Mouse (Mus musculus): ENCODE data around the gene Lypd6b. TPM values are rescaled to one million over a fixed set of nuclear protein-coding genes. Genes with fewer than 3 reads are reported as not detected.

The Lypd6b gene
- polyA plus RNA-seq, 1 experiment from 2014 or later: 18.7 TPM

DNA sequence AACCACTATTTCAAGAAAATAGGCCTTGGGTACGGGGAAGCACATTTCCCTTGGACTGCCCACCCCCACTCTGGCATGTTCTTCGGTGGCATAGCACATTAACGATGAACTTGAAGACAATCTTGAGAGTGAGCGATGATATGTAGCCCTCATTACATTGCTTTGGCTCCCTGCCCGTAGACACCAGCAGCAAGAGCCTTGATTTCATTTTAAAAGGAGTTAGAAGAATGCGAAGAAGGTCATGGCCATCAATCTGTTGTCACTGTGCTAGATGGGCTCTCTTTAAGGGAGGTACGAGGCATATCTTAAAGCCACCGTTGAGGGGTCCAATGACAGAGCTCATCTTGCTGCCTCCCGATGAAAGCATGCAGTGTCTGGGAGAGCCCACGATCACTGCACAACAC, 68.7 kb downstream of the Lypd6b start:
- Histone ChIP-seq H3K9me3 (no peaks in the 10 kb centered on the region), H3K27me3 (no peaks in the 10 kb centered on the region), H3K9ac (no peak overlapping the region), H3K27ac (no peak overlapping the region), H3K4me3 (no peak overlapping the region), H3K4me2 (no peak overlapping the region), H3K4me1 (no peaks in the 10 kb centered on the region; the same call in 1 of the 2 replicates), H3K36me3 (no peaks in the 10 kb centered on the region)
- 38% methylated on average over 10 of the region's 10 CpGs for WGBS
- no peak for ATAC-seq (ENCODE audit: insufficient number of reproducible peaks, low FRiP score, low TSS enrichment, low read depth)

DNA sequence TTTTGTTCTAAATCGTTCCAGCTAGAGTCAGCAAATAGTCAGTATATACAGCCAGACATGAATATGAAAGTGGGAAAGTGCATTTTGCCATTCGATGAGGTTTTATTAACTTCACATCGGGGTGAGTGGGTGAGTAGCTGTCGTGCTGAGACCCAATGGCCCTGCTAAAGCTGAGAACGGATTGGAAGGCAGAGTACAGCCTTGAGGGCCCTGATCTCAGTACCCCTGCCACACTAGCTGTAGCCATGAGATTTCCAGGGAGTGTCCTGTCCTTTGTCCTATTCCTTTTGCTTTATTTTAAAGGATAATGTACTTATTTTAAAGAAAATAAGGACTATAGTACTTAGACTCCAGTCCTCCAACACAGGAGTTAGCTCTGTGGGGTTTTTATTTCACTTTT, 69.1 kb downstream of the Lypd6b start:
- Histone ChIP-seq H3K9ac (no peak overlapping the region), H3K36me3 (no peaks in the 10 kb centered on the region), H3K4me3 (no peak overlapping the region), H3K4me1 (no peaks in the 10 kb centered on the region; the same call in 1 of the 2 replicates), H3K9me3 (no peaks in the 10 kb centered on the region), H3K27ac (no peak overlapping the region), H3K27me3 (no peaks in the 10 kb centered on the region), H3K4me2 (no peak overlapping the region)
- WGBS: 54% methylated on average over 5 of the region's 5 CpGs
- ATAC-seq (ENCODE audit: insufficient number of reproducible peaks, low FRiP score, low TSS enrichment, low read depth): no peak

DNA sequence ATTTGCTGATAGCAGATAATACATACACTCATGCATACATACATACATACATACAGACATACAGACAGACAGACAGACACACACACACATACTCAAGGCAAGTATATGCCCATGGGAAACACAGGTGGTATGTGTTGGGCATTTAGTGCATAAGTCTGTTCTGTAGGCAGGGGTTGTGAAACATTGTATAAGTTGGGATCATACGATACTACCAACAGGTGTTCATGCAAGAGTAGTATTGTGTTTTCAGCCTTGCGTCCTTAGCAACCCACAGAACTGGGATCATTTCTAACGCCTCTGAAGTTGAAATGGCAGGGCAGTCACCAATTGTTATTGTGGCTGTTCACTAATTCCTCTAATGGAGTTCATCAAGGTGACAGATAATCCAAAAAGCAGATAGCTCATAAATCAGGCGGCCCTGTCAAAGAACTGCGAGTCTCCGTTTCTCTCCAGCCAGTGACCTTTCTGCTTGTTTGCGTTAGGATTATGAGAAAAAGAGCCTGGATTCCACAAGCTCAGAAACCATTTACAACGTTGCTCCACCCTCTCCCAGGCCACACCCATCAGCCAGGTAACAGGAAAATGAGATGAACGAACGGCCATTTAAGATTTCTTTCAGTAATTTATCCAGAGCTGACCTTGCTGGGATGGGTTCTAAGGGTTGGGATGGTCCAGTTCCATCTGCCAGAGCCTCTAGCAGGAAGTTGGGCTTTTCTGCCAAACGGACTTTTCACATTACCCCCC, 72.9 kb downstream of the Lypd6b start:
- ATAC-seq (ENCODE audit: insufficient number of reproducible peaks, low FRiP score, low TSS enrichment, low read depth): no peak
- H3K36me3 ChIP-seq: no peaks in the 10 kb centered on the region
- no peaks in the 10 kb centered on the region for H3K27me3 ChIP-seq
- H3K4me2 ChIP-seq: no peak overlapping the region
- no peaks in the 10 kb centered on the region; the same call in 1 of the 2 replicates for H3K4me1 ChIP-seq
- H3K27ac ChIP-seq: no peak overlapping the region
- no peaks in the 10 kb centered on the region for H3K9me3 ChIP-seq
- WGBS: 36% methylated on average over 11 of the region's 11 CpGs
- H3K4me3 ChIP-seq: no peak overlapping the region
- H3K9ac ChIP-seq: no peak overlapping the region

DNA sequence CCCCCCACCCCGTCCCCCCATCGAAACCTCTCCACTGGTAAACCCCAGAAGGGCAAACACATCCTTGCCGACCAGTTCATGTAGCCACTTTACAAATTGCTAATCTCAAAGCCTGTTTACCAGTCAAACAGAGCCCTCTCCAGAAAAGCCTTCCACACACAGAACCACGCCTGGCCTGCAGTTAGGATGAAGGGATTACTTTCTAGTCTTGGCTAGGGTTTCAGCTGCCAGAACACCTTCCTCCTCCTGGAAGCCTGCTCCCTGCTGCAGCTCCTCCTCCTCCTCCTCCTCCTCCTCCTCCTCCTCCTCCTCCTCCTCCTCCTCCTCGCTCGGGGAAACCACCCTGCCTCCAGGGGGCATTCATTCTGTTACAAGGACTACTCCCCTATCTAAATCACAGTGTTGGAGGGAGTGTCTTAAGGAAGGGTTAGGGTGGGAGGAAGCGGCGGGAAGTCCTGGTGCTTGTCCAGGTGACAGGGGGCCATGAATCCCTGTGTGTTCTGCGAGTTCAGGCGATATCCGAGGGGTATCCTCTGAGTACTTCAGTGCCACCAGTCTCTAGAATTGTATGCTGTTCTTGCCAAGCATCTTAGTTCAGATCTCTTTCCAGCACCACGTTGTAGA, 73.6 kb downstream of the Lypd6b start:
- Histone ChIP-seq H3K4me3 (no peak overlapping the region), H3K27ac (no peak overlapping the region), H3K36me3 (no peaks in the 10 kb centered on the region), H3K27me3 (no peaks in the 10 kb centered on the region), H3K9ac (no peak overlapping the region), H3K4me1 (no peaks in the 10 kb centered on the region; the same call in 1 of the 2 replicates), H3K9me3 (no peaks in the 10 kb centered on the region), H3K4me2 (no peak overlapping the region)
- 22% methylated on average over 10 of the region's 12 CpGs for WGBS
- no peak for ATAC-seq (ENCODE audit: insufficient number of reproducible peaks, low FRiP score, low TSS enrichment, low read depth)

DNA sequence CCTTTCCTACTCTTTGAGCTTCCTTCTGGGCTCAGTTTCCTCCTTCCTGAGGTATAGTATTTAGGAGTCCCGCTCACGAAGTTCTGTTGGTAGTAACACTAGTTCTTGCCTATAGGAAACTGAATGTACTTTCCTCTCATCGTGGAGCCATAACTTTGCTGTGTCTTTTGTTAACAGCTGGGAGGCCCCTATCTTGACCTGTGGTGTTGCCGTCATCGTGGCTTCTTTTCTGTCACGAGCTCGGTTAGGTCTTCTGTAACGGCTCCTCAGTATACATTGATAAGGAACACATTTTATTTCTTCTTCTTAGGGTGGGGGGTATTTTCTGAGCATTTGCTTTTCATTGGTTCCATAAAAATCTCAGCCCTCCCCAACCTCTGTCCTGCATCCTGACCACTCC, 74.2 kb downstream of the Lypd6b start:
- ATAC-seq (ENCODE audit: insufficient number of reproducible peaks, low FRiP score, low TSS enrichment, low read depth): no peak
- H3K27ac ChIP-seq: no peak overlapping the region
- H3K9me3 ChIP-seq: no peaks in the 10 kb centered on the region
- no peaks in the 10 kb centered on the region for H3K27me3 ChIP-seq
- no peak overlapping the region for H3K4me2 ChIP-seq
- H3K4me1 ChIP-seq: no peaks in the 10 kb centered on the region
- WGBS: 66% methylated on average over 8 of the region's 8 CpGs
- no peak overlapping the region for H3K9ac ChIP-seq
- no peaks in the 10 kb centered on the region for H3K36me3 ChIP-seq
- no peak overlapping the region for H3K4me3 ChIP-seq

DNA sequence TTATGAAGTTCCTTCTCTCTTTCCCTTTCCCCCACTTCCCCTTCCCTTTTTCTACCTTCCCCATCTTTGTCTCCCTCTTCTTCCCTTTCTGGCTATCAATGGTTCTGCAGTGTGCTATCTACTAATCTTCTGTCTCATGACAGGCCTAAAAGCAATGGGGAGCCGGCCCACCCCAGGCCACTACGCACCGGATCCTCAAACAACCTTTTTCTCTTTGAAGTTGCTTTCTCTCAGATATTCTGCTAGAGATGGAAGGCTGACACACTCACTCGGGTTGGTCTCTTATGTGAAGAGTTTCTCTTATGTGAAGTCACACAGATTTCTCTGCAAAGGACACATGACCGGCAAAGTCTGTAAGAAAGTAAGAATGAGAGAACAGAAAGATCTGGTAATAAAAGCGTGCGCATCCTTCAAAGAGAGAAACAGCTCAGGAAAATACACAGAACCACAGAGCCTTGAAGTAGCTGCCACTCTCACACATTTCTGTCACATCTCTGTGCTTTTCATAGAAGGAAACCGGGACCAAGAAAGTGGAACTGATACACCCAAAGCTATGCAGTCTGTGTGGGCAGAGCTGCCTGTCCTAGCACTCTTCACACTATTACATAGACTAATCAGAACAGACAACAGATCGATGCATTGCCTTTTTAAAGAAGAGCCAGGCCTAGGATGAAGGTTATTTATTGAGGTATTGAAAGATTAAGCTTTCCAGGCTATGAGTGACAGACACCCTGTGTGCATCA, 80.8 kb downstream of the Lypd6b start:
- H3K4me1 ChIP-seq: no peaks in the 10 kb centered on the region; the same call in 1 of the 2 replicates
- H3K9ac ChIP-seq: no peak overlapping the region
- H3K36me3 ChIP-seq: no peaks in the 10 kb centered on the region
- WGBS: 88% methylated on average over 9 of the region's 9 CpGs
- no peaks in the 10 kb centered on the region for H3K9me3 ChIP-seq
- H3K27ac ChIP-seq: no peak overlapping the region
- no peak overlapping the region for H3K4me3 ChIP-seq
- no peaks in the 10 kb centered on the region for H3K27me3 ChIP-seq
- no peak for ATAC-seq (ENCODE audit: insufficient number of reproducible peaks, low FRiP score, low TSS enrichment, low read depth)
- no peak overlapping the region for H3K4me2 ChIP-seq

DNA sequence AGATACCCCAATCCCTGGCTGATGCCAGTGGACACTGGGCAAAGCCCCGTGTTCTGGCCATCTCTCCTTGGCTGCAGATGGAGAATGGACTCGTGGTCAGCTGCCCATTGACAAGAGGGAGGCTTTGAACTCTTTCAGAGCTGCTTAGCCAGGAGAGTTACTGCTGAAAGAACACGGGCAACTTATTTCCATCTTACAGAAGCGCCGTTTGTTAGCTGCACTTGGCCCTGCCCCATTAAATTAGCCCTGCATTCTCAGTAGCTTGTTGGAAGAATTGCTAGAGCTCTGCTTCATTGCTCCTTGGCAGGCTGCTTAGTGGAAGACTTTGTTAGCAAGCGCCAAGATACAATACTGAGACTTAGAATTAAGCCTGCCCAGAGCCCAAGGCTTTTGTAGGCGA, 81.6 kb downstream of the Lypd6b start:
- Histone ChIP-seq H3K9ac (no peak overlapping the region), H3K9me3 (no peaks in the 10 kb centered on the region), H3K4me2 (no peak overlapping the region), H3K27ac (no peak overlapping the region), H3K27me3 (no peaks in the 10 kb centered on the region), H3K4me1 (no peaks in the 10 kb centered on the region; the same call in 1 of the 2 replicates), H3K4me3 (no peak overlapping the region), H3K36me3 (no peaks in the 10 kb centered on the region)
- 68% methylated on average over 7 of the region's 7 CpGs for WGBS
- no peak for ATAC-seq (ENCODE audit: insufficient number of reproducible peaks, low FRiP score, low TSS enrichment, low read depth)

DNA sequence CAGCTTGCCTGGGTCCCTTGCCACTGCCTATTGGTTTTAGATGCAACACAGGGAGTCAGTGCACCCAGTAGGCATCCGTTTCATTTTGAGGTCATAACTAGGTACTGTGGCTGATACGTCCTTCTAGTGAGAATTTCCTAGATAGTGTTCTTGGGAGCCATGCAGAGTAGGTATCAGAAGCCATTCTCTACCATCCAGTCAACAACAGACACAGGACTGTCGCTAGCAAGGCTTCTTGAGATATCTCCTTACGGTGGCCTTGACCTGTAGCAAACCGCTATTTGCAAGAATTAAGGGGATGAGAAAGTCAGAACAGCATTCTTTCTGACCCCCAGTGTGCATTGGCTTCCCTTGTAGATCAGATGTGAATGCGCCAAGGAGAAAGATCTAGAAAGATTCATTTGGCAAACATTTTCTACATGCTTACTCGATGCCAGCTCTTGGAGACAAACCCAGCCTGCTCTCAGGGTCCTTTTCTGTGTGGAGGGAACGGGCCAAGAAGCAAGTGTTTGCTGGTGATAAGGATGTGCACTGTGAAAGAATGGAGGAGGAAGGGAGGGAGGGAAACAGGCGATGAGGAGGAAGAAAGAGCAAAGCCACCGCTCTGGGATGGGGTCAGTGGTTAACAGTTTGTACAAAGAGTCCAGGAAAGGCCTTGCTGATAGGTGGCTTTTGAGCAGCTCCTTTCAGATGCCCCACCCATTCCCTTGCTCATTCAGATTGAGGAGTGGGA, 82.5 kb downstream of the Lypd6b start:
- Histone ChIP-seq H3K36me3 (no peaks in the 10 kb centered on the region), H3K9ac (no peak overlapping the region), H3K27me3 (no peaks in the 10 kb centered on the region), H3K27ac (no peak overlapping the region), H3K4me1 (no peaks in the 10 kb centered on the region; the same call in 1 of the 2 replicates), H3K4me3 (no peak overlapping the region), H3K4me2 (no peak overlapping the region), H3K9me3 (no peaks in the 10 kb centered on the region)
- WGBS: 93% methylated on average over 10 of the region's 10 CpGs
- no peak for ATAC-seq (ENCODE audit: insufficient number of reproducible peaks, low FRiP score, low TSS enrichment, low read depth)

DNA sequence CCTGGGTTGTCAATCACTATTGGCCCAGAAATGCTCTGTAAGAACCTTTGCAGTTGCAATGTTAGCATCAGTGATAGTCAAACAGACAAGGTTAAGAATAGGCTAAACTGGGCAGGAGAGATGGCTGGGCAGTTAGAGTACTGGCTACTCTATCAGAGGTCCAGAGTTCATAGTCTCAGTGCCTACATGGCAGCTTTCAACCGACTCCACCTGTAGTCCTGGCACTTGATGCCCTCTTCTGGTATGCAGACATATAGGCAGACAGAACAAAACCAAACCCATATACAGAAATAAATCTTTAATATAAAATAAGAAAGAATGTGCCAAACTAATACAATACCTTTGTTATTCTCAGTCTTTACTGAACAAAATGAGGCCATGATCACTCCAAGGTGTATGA, 83.5 kb downstream of the Lypd6b start:
- no peak overlapping the region for H3K4me2 ChIP-seq
- no peak overlapping the region for H3K4me3 ChIP-seq
- H3K36me3 ChIP-seq: no peaks in the 10 kb centered on the region
- no peak overlapping the region for H3K27ac ChIP-seq
- no peaks in the 10 kb centered on the region; the same call in 1 of the 2 replicates for H3K4me1 ChIP-seq
- H3K9ac ChIP-seq: no peak overlapping the region
- H3K27me3 ChIP-seq: no peaks in the 10 kb centered on the region
- H3K9me3 ChIP-seq: no peaks in the 10 kb centered on the region
- no peak for ATAC-seq (ENCODE audit: insufficient number of reproducible peaks, low FRiP score, low TSS enrichment, low read depth)
- WGBS: 79% methylated on average over 1 of the region's 1 CpGs

DNA sequence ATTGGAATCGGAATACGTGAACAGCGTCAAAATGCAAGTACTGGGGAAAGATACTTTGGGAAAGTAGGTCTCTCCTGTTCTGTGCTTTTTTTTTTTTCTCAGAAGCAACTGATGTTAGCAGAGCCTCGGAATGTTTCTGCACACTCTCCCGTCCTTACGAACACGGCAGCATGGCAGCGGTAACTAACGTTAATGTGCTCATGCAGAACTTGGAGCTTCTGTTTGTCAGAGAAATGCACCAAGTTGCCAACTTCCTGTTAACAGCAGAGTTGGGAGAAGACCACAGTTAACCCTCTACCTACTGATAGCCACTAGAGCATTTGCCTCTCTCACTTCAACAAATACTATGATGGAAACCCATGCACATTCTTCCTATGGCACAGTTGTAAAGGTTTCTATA, 93.0 kb downstream of the Lypd6b start:
- no peak overlapping the region for H3K4me2 ChIP-seq
- H3K27me3 ChIP-seq: no peaks in the 10 kb centered on the region
- no peak for ATAC-seq (ENCODE audit: insufficient number of reproducible peaks, low FRiP score, low TSS enrichment, low read depth)
- H3K9ac ChIP-seq: no peak overlapping the region
- H3K4me3 ChIP-seq: no peak overlapping the region
- H3K9me3 ChIP-seq: no peaks in the 10 kb centered on the region
- no peak overlapping the region for H3K27ac ChIP-seq
- peaks cover 3% of the 10 kb centered on the region; the same call in 1 of the 2 replicates for H3K4me1 ChIP-seq
- WGBS: 49% methylated on average over 9 of the region's 9 CpGs
- no peaks in the 10 kb centered on the region for H3K36me3 ChIP-seq

DNA sequence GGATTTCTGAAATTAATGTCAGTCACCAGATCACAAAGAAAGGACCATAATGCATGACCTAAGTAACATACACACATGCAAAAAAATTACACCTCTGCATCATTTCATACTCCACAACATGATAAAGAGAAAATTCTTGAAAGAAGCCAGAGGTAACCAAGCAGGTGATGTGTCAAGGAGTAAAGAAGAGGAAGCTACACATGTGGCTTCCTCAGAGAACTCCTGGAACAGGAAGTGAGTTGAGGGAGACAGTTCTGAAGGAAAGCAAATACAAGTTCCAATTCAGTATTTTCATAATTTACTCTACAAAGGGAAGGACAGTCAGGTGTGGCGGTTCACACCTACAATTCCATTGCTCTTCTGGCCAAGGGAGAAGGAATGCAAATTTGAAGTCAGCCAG, 93.5 kb downstream of the Lypd6b start:
- no peaks in the 10 kb centered on the region for H3K36me3 ChIP-seq
- H3K4me1 ChIP-seq: peaks cover 4% of the 10 kb centered on the region; the same call in 1 of the 2 replicates
- H3K4me3 ChIP-seq: no peak overlapping the region
- 81% methylated on average over 1 of the region's 1 CpGs for WGBS
- H3K4me2 ChIP-seq: no peak overlapping the region
- no peaks in the 10 kb centered on the region for H3K27me3 ChIP-seq
- H3K27ac ChIP-seq: no peak overlapping the region
- ATAC-seq (ENCODE audit: insufficient number of reproducible peaks, low FRiP score, low TSS enrichment, low read depth): no peak
- H3K9me3 ChIP-seq: no peaks in the 10 kb centered on the region
- H3K9ac ChIP-seq: no peak overlapping the region

Measured in limb, embryonic 15.5 days (tissue).